Mouse (Mus musculus) kidney, postnatal 0 days (tissue): ENCODE measurements around the gene Mapkapk5. TPM values are rescaled to one million over a fixed set of nuclear protein-coding genes. Genes with fewer than 3 reads are reported as not detected.

Source experiments
- ATAC-seq: fragments of 200-750 bp; cut with Nextera tagmentation; replicated peaks from 2 replicates; pipeline ENCODE4 v1.8.0; 2017; ENCODE audit warnings: low read depth, moderate number of reproducible peaks, moderate TSS enrichment, moderate library complexity; ENCODE audit not compliant: low FRiP score
- DNase-seq: peaks from one replicate; pipeline ENCODE4 v3.0.0-alpha.2; 2016; ENCODE audit warnings: low spot score
- H3K27ac ChIP-seq: fragments of 300-500 bp; sonication (generic); 2 replicates; pipeline ENCODE4 v1.5.1; 2014; ENCODE audit warnings: mild to moderate bottlenecking
- H3K27me3 ChIP-seq: fragments of 300-500 bp; sonication (generic); 2 replicates; pipeline ENCODE4 v1.6.1; 2014; ENCODE audit warnings: low read length, mixed read lengths; ENCODE audit not compliant: insufficient read depth
- H3K36me3 ChIP-seq: fragments of 300-500 bp; sonication (generic); 2 replicates; pipeline ENCODE4 v1.6.1; 2014; ENCODE audit warnings: low read length, mixed read lengths; ENCODE audit not compliant: insufficient read depth
- H3K4me1 ChIP-seq: fragments of 300-500 bp; sonication (generic); replicated peaks from 2 replicates; pipeline ENCODE4 v1.6.1; 2014; ENCODE audit warnings: antibody characterized with exemption, low read length, mixed read lengths; ENCODE audit not compliant: insufficient read depth
- H3K4me2 ChIP-seq: fragments of 300-500 bp; sonication (generic); 2 replicates; pipeline ENCODE4 v1.6.1; 2014; ENCODE audit warnings: mild to moderate bottlenecking, low read length, moderate library complexity, mixed read lengths
- H3K4me3 ChIP-seq: fragments of 300-500 bp; sonication (generic); replicated peaks from 2 replicates; pipeline ENCODE4 v1.5.1; 2014; ENCODE audit warnings: low read depth, low read length
- H3K9ac ChIP-seq: fragments of 300-500 bp; sonication (generic); 2 replicates; pipeline ENCODE4 v1.6.1; 2014; ENCODE audit warnings: low read depth, low read length
- H3K9me3 ChIP-seq: fragments of 300-500 bp; sonication (generic); replicated peaks from 2 replicates; pipeline ENCODE4 v1.6.1; 2016; ENCODE audit warnings: low read length, inconsistent platforms, mixed read lengths
- CTCF ChIP-seq: IDR thresholded peaks from 2 replicates; pipeline ENCODE4 v1.5.1; 2016; ENCODE audit warnings: antibody characterized with exemption, low read depth, mild to moderate bottlenecking, moderate library complexity
- WGBS: fragments of 180-500 bp; shearing (Covaris S2); extraction: QIAGEN DNeasy Blood & Tissue Kit; methylation state at CpG from one replicate; pipeline ENCODE4 v1.1.7; 2014; 5-methylcytosine and 5-hydroxymethylcytosine counted together
- polyA plus RNA-seq: library from polyadenylated mRNA; unstranded; fragments of >200 nt; fragmentation: Nextera tagmentation; extraction: Ambion mirVana; gene quantifications from 2 replicates; pipeline ENCODE4 v1.2.1, GENCODE M21; 2015

Gene Mapkapk5
- polyA plus RNA-seq: 35.5 and 40.2 TPM in 2 replicates

DNA sequence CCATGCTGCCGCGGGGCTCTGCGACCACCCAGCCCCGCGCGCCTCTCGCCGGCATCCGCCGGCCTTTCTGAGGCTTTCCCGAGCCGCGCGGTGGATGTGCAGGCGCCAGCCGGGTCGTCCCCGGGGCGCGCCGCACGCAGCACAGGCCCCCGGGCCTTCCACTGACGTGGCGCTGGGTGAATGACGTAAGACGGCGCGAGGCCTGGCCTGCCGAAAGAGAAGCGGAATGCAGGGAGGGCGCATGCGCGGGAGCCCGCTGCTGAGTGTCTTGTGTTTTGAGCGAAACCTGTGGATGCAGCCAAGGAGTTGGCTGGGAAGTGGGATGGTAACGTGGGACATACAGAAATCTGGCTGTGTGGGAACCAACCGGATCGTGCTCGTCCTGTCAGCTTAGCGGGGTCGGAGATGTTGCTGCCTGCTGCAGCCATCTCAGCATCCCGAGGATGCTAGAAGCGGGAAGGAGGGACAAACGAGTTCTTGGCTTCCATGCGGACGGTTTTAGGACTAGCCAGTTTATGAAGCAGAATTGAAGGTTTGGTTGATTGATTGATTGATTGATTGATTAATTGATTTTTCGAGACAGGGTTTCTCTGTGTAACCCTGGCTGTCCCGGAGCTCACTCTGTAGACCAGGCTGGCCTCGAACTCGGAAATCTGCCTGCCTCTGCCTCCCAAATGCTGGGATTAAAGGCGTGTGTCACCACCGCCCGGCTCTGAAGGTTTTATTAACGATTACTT, at the start of gene Mapkapk5:
TSS of gene Mapkapk5 (minus strand) at position 113 of the 737 bp plus-strand sequence.
- Histone ChIP-seq H3K4me3 (peak within 1 kb of the TSS; percentile 57), H3K9me3 (no peaks in the 10 kb centered on the region), H3K27me3 (no peaks in the 10 kb centered on the region), H3K4me1 (peaks cover 7% of the 10 kb centered on the region), H3K9ac (peak within 1 kb of the TSS; percentile 98), H3K4me2 (peak within 1 kb of the TSS; percentile 75), H3K27ac (peak within 1 kb of the TSS; percentile 95), H3K36me3 (no peaks in the 10 kb centered on the region)
- no peak for TF ChIP-seq CTCF
- ATAC-seq: peak; percentile 93
- DNase-seq: peak; percentile 97
- WGBS: 1% methylated on average over 55 of the region's 55 CpGs

DNA sequence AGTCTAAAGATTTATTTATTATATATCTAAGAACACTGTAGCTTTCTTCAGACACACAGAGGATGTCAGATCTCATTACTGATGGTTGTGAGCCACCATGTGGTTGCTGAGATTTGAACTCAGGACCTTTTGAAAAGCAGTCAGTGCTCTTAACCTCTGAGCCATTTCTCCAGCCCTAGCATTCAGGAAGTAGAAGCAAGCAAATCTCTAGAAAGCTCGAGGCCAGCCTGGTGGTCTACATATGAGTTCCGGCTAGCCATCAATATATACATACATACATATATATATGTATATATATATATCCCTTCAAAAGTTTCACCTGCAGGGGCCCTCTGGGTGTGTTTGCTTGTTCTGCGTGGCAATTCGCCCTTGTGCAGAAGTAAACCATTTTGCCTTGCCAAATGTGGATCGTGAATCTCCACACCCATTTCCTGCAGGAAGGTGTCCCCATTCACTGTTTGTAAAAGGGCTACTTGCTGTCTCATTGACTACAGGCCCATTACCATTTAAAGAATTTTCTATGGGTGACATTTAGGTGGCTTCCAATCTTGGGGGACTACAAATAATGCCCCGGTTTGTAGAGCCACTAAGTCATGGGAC, 49.1 kb upstream of the Mapkapk5 start:
- no peak overlapping the region for H3K4me2 ChIP-seq
- WGBS: 78% methylated on average over 6 of the region's 6 CpGs
- no peak for DNase-seq

DNA sequence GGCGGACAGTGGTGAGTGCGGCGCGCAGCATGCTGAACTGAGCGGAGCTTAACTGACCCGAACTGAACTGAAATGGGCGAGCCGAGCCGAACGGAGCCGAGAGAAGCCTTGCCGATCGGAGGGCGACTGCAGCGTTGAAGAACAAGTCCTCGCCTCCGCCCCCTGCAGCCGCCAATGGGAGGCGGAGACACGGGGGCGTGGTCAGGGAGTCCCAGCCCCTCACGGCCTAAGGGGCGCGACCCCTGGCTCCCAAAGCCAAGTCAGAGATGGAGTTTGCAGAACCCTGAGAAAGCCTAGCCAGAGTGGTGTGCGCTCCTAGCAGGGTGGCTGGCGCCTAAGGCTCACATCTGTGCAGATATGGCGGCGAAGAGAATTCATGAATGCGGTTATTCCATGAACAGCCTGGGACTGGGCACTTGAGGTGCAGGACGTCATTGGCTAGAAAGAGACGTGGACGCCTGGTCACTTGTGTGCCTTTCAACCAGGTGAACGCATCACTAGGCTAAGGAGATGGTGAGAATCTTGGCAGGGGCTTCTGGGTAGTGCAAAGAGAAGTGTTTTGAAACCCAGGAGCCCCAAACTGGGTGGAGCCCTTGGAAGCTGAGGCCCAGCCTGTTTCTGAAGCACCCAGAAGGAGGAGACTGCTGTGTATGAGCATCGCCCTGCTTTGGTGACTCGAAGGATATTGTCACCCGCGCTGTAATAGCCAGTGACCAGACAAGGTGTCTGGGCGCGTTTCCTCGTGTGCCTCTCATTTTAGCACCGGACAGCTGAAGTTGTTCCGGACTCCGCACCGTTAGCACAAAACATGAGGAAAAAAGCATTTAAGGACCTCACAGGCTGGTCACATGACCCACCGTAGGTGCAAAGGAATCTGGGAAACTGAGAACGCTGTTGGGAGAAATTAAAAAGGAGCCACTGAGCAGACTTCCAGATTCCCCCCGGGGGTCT, 48.0 kb upstream of the Mapkapk5 start, which contains the start of gene Aldh2:
TSS of gene Aldh2 (minus strand) at position 374 of the 951 bp plus-strand sequence.
- Histone ChIP-seq H3K9ac (peak within 1 kb of the TSS; percentile 82), H3K27ac (peak within 1 kb of the TSS; percentile 83), H3K36me3 (no peaks in the 10 kb centered on the region), H3K4me2 (peak within 1 kb of the TSS; percentile 98), H3K9me3 (no peaks in the 10 kb centered on the region), H3K27me3 (no peaks in the 10 kb centered on the region), H3K4me3 (peak within 1 kb of the TSS; percentile 66), H3K4me1 (peaks cover 11% of the 10 kb centered on the region)
- TF ChIP-seq CTCF: peak; percentile 44
- peak; percentile 95 for DNase-seq
- ATAC-seq: peak; percentile 87
- WGBS: 4% methylated on average over 47 of the region's 47 CpGs

More for the DNA sequence above, 49.1 kb upstream of the Mapkapk5 start:
- Histone ChIP-seq H3K4me3 (no peak overlapping the region), H3K9ac (no peak overlapping the region), H3K4me1 (peaks cover 11% of the 10 kb centered on the region), H3K36me3 (no peaks in the 10 kb centered on the region), H3K9me3 (no peaks in the 10 kb centered on the region), H3K27me3 (no peaks in the 10 kb centered on the region), H3K27ac (no peak overlapping the region)
- TF ChIP-seq CTCF: no peak
- no peak for ATAC-seq

DNA sequence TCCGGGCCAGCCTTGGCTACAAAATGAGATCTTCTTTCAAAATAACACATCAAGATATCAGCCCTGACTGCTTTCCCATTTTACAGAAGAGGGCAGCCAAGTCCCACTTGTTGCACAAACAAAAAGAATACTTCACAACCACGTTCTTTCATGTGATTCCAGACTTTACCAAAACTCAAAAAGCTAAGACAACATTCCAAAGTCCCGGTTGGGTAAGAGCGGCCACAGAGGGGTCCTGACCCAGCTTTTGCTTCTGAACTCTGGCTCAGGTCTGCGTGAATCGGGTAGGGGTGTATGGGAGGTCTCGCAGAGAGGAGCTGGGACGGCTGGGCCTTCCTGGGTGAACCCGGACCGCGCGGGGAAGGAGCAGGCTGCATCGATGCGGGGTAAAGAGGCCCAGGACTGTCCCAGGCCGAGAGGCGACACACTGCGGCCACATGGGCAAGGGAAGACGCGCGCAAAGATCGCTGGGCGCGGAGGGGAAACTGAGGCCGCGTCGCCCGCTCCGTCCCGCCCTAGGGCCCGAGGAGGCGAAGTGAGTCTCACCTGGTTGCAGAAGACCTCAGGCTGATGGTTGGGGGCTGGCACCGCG, 47.2 kb upstream of the Mapkapk5 start:
- Histone ChIP-seq H3K9ac (peak overlapping the region; percentile 82), H3K27ac (peak overlapping the region; percentile 83), H3K4me1 (peaks cover 11% of the 10 kb centered on the region), H3K36me3 (no peaks in the 10 kb centered on the region), H3K4me2 (peak overlapping the region; percentile 98), H3K4me3 (peak overlapping the region; percentile 66), H3K9me3 (no peaks in the 10 kb centered on the region), H3K27me3 (no peaks in the 10 kb centered on the region)
- peak; percentile 21 for DNase-seq
- 3% methylated on average over 33 of the region's 33 CpGs for WGBS
- ATAC-seq: peak; percentile 18; the same call in 1 of the 2 replicates
- no peak; the same call in 1 of the 2 replicates for TF ChIP-seq CTCF

DNA sequence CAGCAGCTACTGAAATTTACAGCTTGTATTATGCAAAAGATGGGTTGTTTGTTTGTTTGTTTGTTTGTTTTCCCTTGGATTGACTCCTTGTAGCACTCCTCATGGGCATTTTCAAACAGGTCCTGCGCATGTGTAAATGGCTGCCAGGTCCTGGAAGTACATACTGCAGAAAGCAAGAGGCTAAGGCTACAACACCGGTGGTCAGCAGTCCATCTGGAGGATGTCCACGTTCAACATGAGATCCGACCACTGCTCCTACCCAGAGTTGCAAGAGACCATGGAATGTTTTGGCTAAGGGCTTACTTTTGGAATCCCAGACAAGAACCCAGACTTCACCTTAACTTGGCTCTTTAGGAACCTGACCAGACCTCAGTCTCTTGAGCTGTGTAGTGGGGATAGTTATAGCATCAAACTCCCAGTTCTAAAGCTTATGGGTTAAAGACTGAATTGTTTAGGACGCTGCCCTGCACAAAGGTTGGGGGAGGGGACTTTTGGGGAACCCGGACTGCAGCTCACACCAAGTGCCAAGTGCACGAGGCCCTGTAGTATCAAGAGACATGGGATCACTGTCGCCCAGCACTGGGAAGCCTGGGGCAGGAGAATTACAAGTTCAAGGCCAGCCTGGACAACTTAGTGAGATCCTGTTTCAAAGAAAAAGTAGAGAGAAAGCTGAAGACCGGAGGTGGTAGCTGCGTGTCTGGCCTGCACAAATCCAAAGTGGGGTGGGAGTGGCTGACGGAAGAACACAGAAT, 46.5 kb upstream of the Mapkapk5 start:
- Histone ChIP-seq H3K9me3 (no peaks in the 10 kb centered on the region), H3K9ac (no peak overlapping the region), H3K4me3 (peak overlapping the region; percentile 66; the same call in 1 of the 2 replicates), H3K36me3 (no peaks in the 10 kb centered on the region), H3K4me2 (peak overlapping the region; percentile 98), H3K27me3 (no peaks in the 10 kb centered on the region), H3K4me1 (peaks cover 11% of the 10 kb centered on the region), H3K27ac (no peak overlapping the region)
- ATAC-seq (no peak), DNase-seq (peak; percentile 14)
- TF ChIP-seq CTCF: no peak
- 53% methylated on average over 11 of the region's 11 CpGs for WGBS
